Mouse (Mus musculus) ES-E14 (cell line): Measurements from ENCODE around the gene Trnau1ap.

Source experiments
- CHD2 ChIP-seq: IDR thresholded peaks from 2 replicates; pipeline ENCODE4 v1.6.1; 2014; ENCODE audit warnings: mild to moderate bottlenecking, low read depth, low read length, inconsistent platforms
- HCFC1 ChIP-seq: IDR thresholded peaks from 2 replicates; pipeline ENCODE4 v1.6.1; 2012; ENCODE audit warnings: low read length, inconsistent platforms, borderline replicate concordance; ENCODE audit not compliant: insufficient read depth
- MAFK ChIP-seq: IDR thresholded peaks from 2 replicates; pipeline ENCODE4 v1.6.1; 2014; ENCODE audit warnings: mild to moderate bottlenecking, low read depth, low read length, inconsistent platforms; ENCODE audit not compliant: insufficient read depth
- ZC3H11A ChIP-seq: IDR thresholded peaks from 2 replicates; pipeline ENCODE4 v1.6.1; 2012; ENCODE audit warnings: low read depth, mild to moderate bottlenecking, inconsistent platforms, low read length, borderline replicate concordance
- ZNF384 ChIP-seq: IDR thresholded peaks from 2 replicates; pipeline ENCODE4 v1.6.1; 2012; ENCODE audit warnings: low read depth, low read length, inconsistent platforms

DNA sequence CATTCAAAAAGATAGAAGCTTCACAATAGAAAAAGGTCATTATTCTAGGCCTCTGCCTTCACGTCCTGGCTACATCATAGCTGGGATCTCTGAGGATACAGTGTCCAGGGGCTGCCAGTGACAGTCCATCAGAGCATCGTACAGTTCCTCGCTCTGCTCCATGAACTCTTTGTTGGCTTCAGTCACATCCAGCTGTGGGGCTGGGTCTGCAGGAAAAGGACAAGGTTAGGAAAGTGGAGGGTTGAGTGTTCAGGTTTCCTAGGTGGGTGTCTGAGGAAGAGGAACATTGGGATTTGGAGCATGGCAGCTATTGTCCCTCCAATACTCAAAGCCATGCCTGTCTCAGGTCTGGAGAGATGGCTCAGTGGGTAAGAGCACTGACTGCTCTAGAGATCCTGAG is 17.5 kb downstream of the Trnau1ap start:
- TF ChIP-seq ZC3H11A (no peak), HCFC1 (no peak), MAFK (no peak), ZNF384 (no peak), CHD2 (0 out of 2 replicates have a peak, but pooled peaks have one; percentile 42)
